Comparison of ENCODE assay signal across 13 mouse cellular contexts in genomic region chr2:63878477-63878876, GRCm38 (mm10).
"Had no signal": no experiment of that assay in that cellular context is flagged by ENCODE, and none has a peak within 500 bp of the region (broad histone marks: within the 10 kb centered on the region; RNA-seq: fewer than 3 reads in every experiment).

No protein-coding gene starts in this region.

- DNase-seq: kidney, postnatal 10 days; kidney, postnatal 4 days; liver; liver, embryonic 13.5 days; liver, postnatal 0 days; lung, postnatal 36 days; right cerebral cortex, adult 18-20 months; right cerebral cortex, postnatal 25 days; thymus, postnatal 36 days had no signal

- H3K4me2 ChIP-seq: limb, embryonic 12.5 days; liver, embryonic 13.5 days had no signal

- H3K27me3 ChIP-seq: liver, embryonic 13.5 days had no signal

- H3K9me3 ChIP-seq: limb, embryonic 12.5 days; liver, embryonic 13.5 days; midbrain, embryonic 10.5 days had no signal

- H3K4me1 ChIP-seq: liver, embryonic 13.5 days; midbrain, embryonic 10.5 days had no signal

- H3K36me3 ChIP-seq: limb, embryonic 12.5 days; liver, embryonic 13.5 days; midbrain, embryonic 10.5 days had no signal

- ATAC-seq: liver, postnatal 0 days; midbrain, embryonic 16.5 days had no signal

- H3K27ac ChIP-seq: layer of hippocampus, adult 2 months; limb, embryonic 12.5 days; liver, embryonic 13.5 days; midbrain, embryonic 10.5 days had no signal

- H3K4me3 ChIP-seq: layer of hippocampus, adult 2 months; limb, embryonic 12.5 days; liver, embryonic 13.5 days; midbrain, embryonic 10.5 days had no signal

- H3K9ac ChIP-seq: limb, embryonic 12.5 days; liver, embryonic 13.5 days; liver, postnatal 0 days had no signal
